Mouse (Mus musculus): ENCODE results near the gene Ceacam2. TPM values are rescaled to one million over a fixed set of nuclear protein-coding genes. Genes with fewer than 3 reads are reported as not detected.
"Not testable (repeated sequence)": the region's sequence is repeated elsewhere in the genome, so short reads cannot be mapped to it uniquely, and the experiment has no call there.

The Ceacam2 gene
- polyA plus RNA-seq, 1 experiment = 36.3 TPM

- TF ChIP-seq CTCF (conservative IDR thresholded peaks at IDR 0.05; ENCODE audit: insufficient read depth, insufficient read length, low read depth, low read length) (peak; percentile 66), POLR2A (IDR thresholded peaks at IDR 0.05; ENCODE audit: low read depth, low read length) (no peak)
- Histone ChIP-seq H3K4me1 (ENCODE audit: control insufficient read depth, insufficient read depth, low read length) (peaks cover 4% of the 10 kb centered on the region; the same call in 1 of the 2 replicates), H3K36me3 (ENCODE audit: control insufficient read depth, insufficient read depth, low read length) (no peaks in the 10 kb centered on the region), H3K27ac (ENCODE audit: insufficient read depth, low read depth, low read length) (no peak overlapping the region), H3K4me3 (ENCODE audit: insufficient read depth, low read depth, low read length) (no peak overlapping the region), H3K27me3 (replicated peaks; ENCODE audit: control insufficient read depth, insufficient read depth, low read length) (no peaks in the 10 kb centered on the region)
- WGBS = 0% methylated on average over 1 of the region's 1 CpGs
- peak; percentile 71 for DNase-seq
Observed at GRCm38 (mm10) chr7:25479440-25479839, 60.2 kb downstream of the Ceacam2 start.

- not testable (repeated sequence) for H3K4me1 ChIP-seq (ENCODE audit: control insufficient read depth, insufficient read depth, low read length); H3K27me3 ChIP-seq (replicated peaks; ENCODE audit: control insufficient read depth, insufficient read depth, low read length); H3K4me3 ChIP-seq (ENCODE audit: insufficient read depth, low read depth, low read length); H3K36me3 ChIP-seq (ENCODE audit: control insufficient read depth, insufficient read depth, low read length); DNase-seq; H3K27ac ChIP-seq (ENCODE audit: insufficient read depth, low read depth, low read length)
- WGBS = 37% methylated on average over 2 of the region's 2 CpGs
Observed at GRCm38 (mm10) chr7:25477752-25478093, 61.9 kb downstream of the Ceacam2 start.

GRCm38 (mm10) chr7:25477091-25477751 is 62.4 kb downstream of the Ceacam2 start, which contains the start of gene Ceacam1:
Gene Ceacam1 (minus strand): TSS chr7:25477603.
- not testable (repeated sequence) for H3K36me3 ChIP-seq (ENCODE audit: control insufficient read depth, insufficient read depth, low read length); H3K27me3 ChIP-seq (replicated peaks; ENCODE audit: control insufficient read depth, insufficient read depth, low read length); H3K4me1 ChIP-seq (ENCODE audit: control insufficient read depth, insufficient read depth, low read length)
- 17% methylated on average over 5 of the region's 5 CpGs for WGBS
- H3K4me3 ChIP-seq (ENCODE audit: insufficient read depth, low read depth, low read length) = peak within 1 kb of the TSS; percentile 34
- H3K27ac ChIP-seq (ENCODE audit: insufficient read depth, low read depth, low read length) = peak within 1 kb of the TSS; percentile 63
- peak; percentile 89 for DNase-seq

GRCm38 (mm10) chr7:25471821-25472220 is 67.8 kb downstream of the Ceacam2 start:
- not testable (repeated sequence) for H3K4me1 ChIP-seq (ENCODE audit: control insufficient read depth, insufficient read depth, low read length); DNase-seq; H3K36me3 ChIP-seq (ENCODE audit: control insufficient read depth, insufficient read depth, low read length); H3K27ac ChIP-seq (ENCODE audit: insufficient read depth, low read depth, low read length); H3K4me3 ChIP-seq (ENCODE audit: insufficient read depth, low read depth, low read length); H3K27me3 ChIP-seq (replicated peaks; ENCODE audit: control insufficient read depth, insufficient read depth, low read length)
- WGBS = 86% methylated on average over 6 of the region's 6 CpGs

Other genes with a start within 250 kb of the Ceacam2 start
- 48.9 and 50.2 TPM in 2 replicates for gene Pafah1b3, start 241.9 kb downstream of the Ceacam2 start, polyA plus RNA-seq (2012; rRNA removed)
- 0.08 TPM in 1 of 2 replicates, not detected in the other for gene Prr19, start 238.4 kb downstream of the Ceacam2 start, polyA plus RNA-seq (2012; rRNA removed)
- 0.28 and 0.35 TPM in 2 replicates for gene Tmem145, start 233.8 kb downstream of the Ceacam2 start, polyA plus RNA-seq (2012; rRNA removed)
- gene Megf8, start 222.7 kb downstream of the Ceacam2 start, polyA plus RNA-seq (2012; rRNA removed) = 23.5 and 29.8 TPM in 2 replicates
- not detected in 2 replicates for gene Cnfn, start 170.1 kb downstream of the Ceacam2 start, polyA plus RNA-seq (2012; rRNA removed)
- 63.4 and 63.8 TPM in 2 replicates for gene Lipe, start 141.1 kb downstream of the Ceacam2 start, polyA plus RNA-seq (2012; rRNA removed)
- 0.11 and 0.18 TPM in 2 replicates for gene Cxcl17, start 127.0 kb downstream of the Ceacam2 start, polyA plus RNA-seq (2012; rRNA removed)
- gene Ceacam1, start 62.3 kb downstream of the Ceacam2 start, polyA plus RNA-seq (2012; rRNA removed) = 32.1 TPM in 2 replicates
- 31.4 and 49.7 TPM in 2 replicates for gene Erich4, start 76.0 kb upstream of the Ceacam2 start, polyA plus RNA-seq (2012; rRNA removed)
- 114 and 134 TPM in 2 replicates for gene Dmac2, start 79.6 kb upstream of the Ceacam2 start, polyA plus RNA-seq (2012; rRNA removed)
- 9.6 and 10.6 TPM in 2 replicates for gene B3gnt8, start 86.8 kb upstream of the Ceacam2 start, polyA plus RNA-seq (2012; rRNA removed)
- gene Bckdha, start 119.1 kb upstream of the Ceacam2 start, polyA plus RNA-seq (2012; rRNA removed) = 675 and 763 TPM in 2 replicates
- 64.9 and 70.1 TPM in 2 replicates for gene Exosc5, start 119.3 kb upstream of the Ceacam2 start, polyA plus RNA-seq (2012; rRNA removed)
- 0.27 and 0.48 TPM in 2 replicates for gene Tmem91, start 135.3 kb upstream of the Ceacam2 start, polyA plus RNA-seq (2012; rRNA removed)
- 63.1 and 70.4 TPM in 2 replicates for gene B9d2, start 140.9 kb upstream of the Ceacam2 start, polyA plus RNA-seq (2012; rRNA removed)
- gene Tgfb1, start 147.1 kb upstream of the Ceacam2 start, polyA plus RNA-seq (2012; rRNA removed) = 18.9 and 24.5 TPM in 2 replicates
- 52.5 and 53.5 TPM in 2 replicates for gene Ccdc97, start 179.2 kb upstream of the Ceacam2 start, polyA plus RNA-seq (2012; rRNA removed)
- 33.3 and 41.7 TPM in 2 replicates for gene Hnrnpul1, start 214.9 kb upstream of the Ceacam2 start, polyA plus RNA-seq (2012; rRNA removed)
- gene Axl, start 248.8 kb upstream of the Ceacam2 start, polyA plus RNA-seq (2012; rRNA removed) = 31.0 and 36.1 TPM in 2 replicates

Measured in kidney, adult 2 months (tissue).